Mouse (Mus musculus) bone marrow macrophage, adult 2 months (primary cell): Measurements from ENCODE around the gene Lmo7. TPM values are rescaled to one million over a fixed set of nuclear protein-coding genes. Genes with fewer than 3 reads are reported as not detected.

Source experiments
- H3K27ac ChIP-seq: 2 replicates; pipeline ENCODE4 v1.5.1; 2012; ENCODE audit warnings: low read depth, low read length; ENCODE audit not compliant: insufficient read depth
- H3K4me1 ChIP-seq: 2 replicates; pipeline ENCODE4 v1.6.1; 2012; ENCODE audit warnings: low read length; ENCODE audit not compliant: control insufficient read depth, insufficient read depth
- H3K4me3 ChIP-seq: 2 replicates; pipeline ENCODE4 v1.5.1; 2012; ENCODE audit warnings: mild to moderate bottlenecking, low read length, moderate library complexity; ENCODE audit not compliant: insufficient read depth
- CTCF ChIP-seq: IDR thresholded peaks from 2 replicates; pipeline ENCODE4 v1.5.1; 2012; ENCODE audit warnings: low read depth, mild to moderate bottlenecking, low read length, moderate library complexity
- POLR2A ChIP-seq: IDR thresholded peaks from 2 replicates; pipeline ENCODE4 v1.6.1; 2012; ENCODE audit warnings: mild to moderate bottlenecking, low read depth, low read length, borderline replicate concordance
- polyA plus RNA-seq: library from polyadenylated mRNA; stranded (reverse); fragments of >200 nt; gene quantifications from 2 replicates; pipeline ENCODE4 v1.2.4, GENCODE M21; 2012; ENCODE audit not compliant: missing spikeins, insufficient read depth, insufficient read length

The Lmo7 gene
- polyA plus RNA-seq, 1 experiment = not detected

DNA sequence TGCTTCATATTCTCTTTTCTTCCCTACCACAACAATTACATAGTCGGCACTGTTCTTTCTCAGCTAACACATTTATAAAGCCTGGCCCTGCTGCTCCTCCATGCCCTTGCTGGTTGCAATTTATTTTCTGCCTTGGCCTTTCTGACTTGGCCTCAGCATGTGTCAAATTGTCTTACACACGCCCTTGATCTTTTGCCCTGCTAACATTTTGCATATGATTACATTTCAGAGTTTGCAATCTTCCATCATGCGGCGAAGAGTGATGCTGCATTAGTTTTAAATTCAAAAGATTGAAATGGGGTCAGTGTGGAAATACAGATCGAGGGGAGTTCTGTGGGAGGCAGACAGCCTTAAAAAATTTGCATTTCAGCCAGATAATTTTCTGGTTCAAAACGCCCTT, 234.6 kb downstream of the Lmo7 start:
- no peaks in the 10 kb centered on the region for H3K4me1 ChIP-seq
- TF ChIP-seq POLR2A (no peak), CTCF (no peak)

DNA sequence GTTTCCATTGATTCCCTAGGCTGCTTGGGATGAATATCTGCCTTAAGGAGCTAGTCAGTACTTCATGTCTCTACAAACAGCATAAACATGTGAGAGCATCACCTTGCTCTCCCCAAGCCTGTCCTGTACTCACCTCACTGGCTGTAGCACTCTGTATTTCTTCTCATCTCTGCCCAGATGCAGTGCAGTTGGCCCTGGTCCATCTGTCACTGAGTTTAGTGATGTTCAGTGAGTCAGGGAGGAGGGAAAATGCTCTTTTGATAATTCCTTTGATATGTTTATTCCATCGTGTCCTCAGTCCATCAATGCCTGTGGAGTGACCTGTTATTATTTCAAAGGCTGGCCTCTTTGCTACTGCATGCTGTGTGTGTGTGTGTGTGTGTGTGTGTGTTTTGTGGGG, 235.2 kb downstream of the Lmo7 start:
- TF ChIP-seq POLR2A = no peak
- no peak for TF ChIP-seq CTCF
- H3K27ac ChIP-seq = no peak overlapping the region
- H3K4me1 ChIP-seq = no peaks in the 10 kb centered on the region
- no peak overlapping the region for H3K4me3 ChIP-seq

More for the DNA sequence above, 234.6 kb downstream of the Lmo7 start:
- Histone ChIP-seq H3K4me3 (no peak overlapping the region), H3K27ac (no peak overlapping the region)

DNA sequence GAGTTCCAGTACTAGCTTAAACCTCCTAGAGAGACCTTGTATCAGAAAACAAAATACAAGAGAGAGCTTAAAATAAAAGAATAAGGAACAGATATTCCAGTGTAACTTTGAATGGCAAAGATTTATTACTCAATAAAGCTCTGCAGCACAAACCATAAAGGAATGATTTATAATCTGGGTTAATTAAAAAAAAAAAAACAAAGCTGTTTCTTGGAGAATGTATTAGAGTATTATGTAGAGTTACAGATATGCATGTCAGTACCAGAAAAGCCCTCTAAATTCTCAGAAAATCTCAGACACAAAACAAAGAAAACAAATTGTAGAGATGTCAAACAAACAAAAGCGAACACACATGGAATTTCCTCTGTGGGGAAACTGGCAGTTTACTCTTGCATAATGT, 243.0 kb downstream of the Lmo7 start:
- no peak for TF ChIP-seq CTCF
- TF ChIP-seq POLR2A = no peak

DNA sequence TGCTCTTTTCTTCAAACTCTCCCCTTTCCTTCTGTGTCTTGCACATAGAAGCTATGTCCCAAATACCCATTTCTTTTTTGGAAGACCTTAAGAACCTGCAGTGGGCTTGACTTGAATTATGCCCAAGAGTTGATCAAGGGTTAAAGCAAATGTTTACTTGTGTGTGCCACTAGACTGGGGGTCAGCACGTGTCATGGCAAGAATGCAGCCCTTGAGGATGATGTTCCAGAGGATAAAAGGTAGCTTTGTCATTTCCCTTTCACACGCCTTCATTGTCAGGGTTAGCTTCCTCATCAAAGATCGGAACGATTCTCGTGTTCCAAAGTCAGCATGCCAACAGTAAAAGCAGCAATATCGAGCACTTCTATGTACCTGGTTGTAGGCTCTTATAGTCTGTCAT, 243.4 kb downstream of the Lmo7 start:
- H3K4me3 ChIP-seq = no peak overlapping the region
- H3K4me1 ChIP-seq = no peaks in the 10 kb centered on the region
- TF ChIP-seq CTCF (no peak), POLR2A (no peak)
- no peak overlapping the region for H3K27ac ChIP-seq

More for the DNA sequence above, 243.0 kb downstream of the Lmo7 start:
- Histone ChIP-seq H3K4me1 (no peaks in the 10 kb centered on the region), H3K4me3 (no peak overlapping the region), H3K27ac (no peak overlapping the region)

DNA sequence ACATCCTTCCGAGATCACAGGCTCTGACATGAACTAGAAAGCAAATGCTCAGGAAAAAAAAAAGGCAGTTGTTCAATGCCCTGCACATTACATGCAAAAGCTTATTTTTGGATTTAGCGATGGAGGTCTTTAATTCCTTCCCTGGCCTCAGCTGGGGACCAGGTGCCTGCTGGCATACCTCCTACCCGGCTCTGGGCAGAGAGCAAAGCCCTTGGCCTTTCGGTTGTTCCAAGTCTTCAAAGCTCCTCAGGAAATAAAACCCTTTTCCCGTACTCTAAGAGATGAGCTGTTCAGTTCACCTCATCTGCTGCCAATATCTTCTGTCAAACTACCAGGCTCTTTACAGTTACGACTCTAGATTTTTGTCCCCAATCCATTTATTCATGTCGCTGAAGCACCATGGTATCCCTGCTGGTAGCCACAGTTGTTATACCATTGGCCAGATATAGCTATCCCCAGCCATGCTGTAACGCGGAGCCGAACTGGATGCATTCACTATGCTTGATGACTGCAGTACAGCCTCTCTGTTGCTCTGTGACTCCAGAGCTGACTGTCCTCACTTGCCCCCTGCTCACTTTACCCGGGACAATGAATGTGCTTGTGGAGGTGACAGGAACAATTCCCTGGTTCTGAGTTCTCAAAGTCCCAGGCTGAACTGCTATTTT, 246.4 kb downstream of the Lmo7 start:
- TF ChIP-seq CTCF (no peak), POLR2A (no peak)
- Histone ChIP-seq H3K27ac (no peak overlapping the region), H3K4me3 (no peak overlapping the region), H3K4me1 (no peaks in the 10 kb centered on the region)

Other genes with a start within 250 kb of the Lmo7 start
- 17.2 and 18.4 TPM in 2 replicates for gene Tbc1d4, start 120.8 kb upstream of the Lmo7 start, polyA plus RNA-seq
- 50.4 and 56.2 TPM in 2 replicates for gene Commd6, start 89.3 kb upstream of the Lmo7 start, polyA plus RNA-seq
- gene Uchl3, start 76.0 kb upstream of the Lmo7 start, polyA plus RNA-seq = 27.3 and 33.3 TPM in 2 replicates
- not detected in 2 replicates for gene Gm9922, start 143 bp upstream of the Lmo7 start, polyA plus RNA-seq